In genomic region chr17:88806421-88806820, GRCm38 (mm10) we compare ENCODE assay signal across 21 mouse cellular contexts. TPM values are rescaled to one million over a fixed set of nuclear protein-coding genes. Genes with fewer than 3 reads are reported as not detected.
DNase-seq lines count a peak whose midpoint lies in the region; ATAC-seq lines count a peak whose summit lies in the region.
"Had no signal": no experiment of that assay in that cellular context is flagged by ENCODE, and none has a peak within 500 bp of the region (broad histone marks: within the 10 kb centered on the region; RNA-seq: fewer than 3 reads in every experiment).

No protein-coding gene starts in this region.

- peak; percentile 71 for DNase-seq in heart, adult 11 months
- no peak for DNase-seq in heart, postnatal 25 days (ENCODE audit: low spot score)
- no peak for DNase-seq in kidney, adult 8-10 months
- no peak for DNase-seq in right cerebral cortex, postnatal 36 days (ENCODE audit: low spot score in 2 of 2)
- DNase-seq: adrenal gland, adult 8-10 months; adrenal gland, postnatal 14 days; adrenal gland, postnatal 36 days; cerebellum, adult 18-20 months; cerebellum, adult 8-10 months; cerebellum, adult 9-11 months; cerebellum, postnatal 14 days; cerebellum, postnatal 36 days; forebrain, postnatal 0 days had no signal

- peak; percentile 77 for ATAC-seq in common myeloid progenitor, adult 5-6 weeks (replicated peaks; ENCODE audit: low read depth, poor library complexity, severe bottlenecking)
- ATAC-seq in megakaryocyte progenitor cell, adult 5-6 weeks (replicated peaks; ENCODE audit: poor library complexity), result peak; percentile 57
- ATAC-seq: activated CD4-positive, CD25-positive, alpha-beta regulatory T cell, adult 4 months; forebrain, embryonic 13.5 days; forebrain, embryonic 15.5 days; forebrain, postnatal 0 days; Patski had no signal

- intact Hi-C loops in heart, postnatal 25 days (cut with DNase I), result no loop called here

RNA-seq across cellular contexts. Expression of gene Lhcgr, which starts 14.6 kb away (rescaled TPM):
- under 1 TPM in 1 of 2 experiments, not detected in 1; 0.17 TPM for total RNA-seq in heart, postnatal 25 days (2021)
- 0.18 TPM in 1 of 2 replicates, not detected in the other for total RNA-seq in common myeloid progenitor, adult 5-6 weeks (2017)
- total RNA-seq in megakaryocyte progenitor cell, adult 5-6 weeks (2015), result 0.07 and 0.17 TPM in 2 replicates
- 0.04 and 0.07 TPM in 2 replicates for total RNA-seq in megakaryocyte progenitor cell, adult 5-6 weeks (2017)
- total RNA-seq: adrenal gland, postnatal 14 days; adrenal gland, postnatal 36 days; ES-E14; MEL had no signal
